Mouse (Mus musculus) erythroblast, embryonic 14.5 days (primary cell): Measurements from ENCODE around the gene Gpr61. TPM values are rescaled to one million over a fixed set of nuclear protein-coding genes. Genes with fewer than 3 reads are reported as not detected.

Source experiments
- H3K27me3 ChIP-seq: 2 replicates; pipeline ENCODE4 v1.6.1; 2012; ENCODE audit warnings: inconsistent platforms; ENCODE audit not compliant: control insufficient read depth
- H3K36me3 ChIP-seq: 2 replicates; pipeline ENCODE4 v1.6.1; 2012; ENCODE audit warnings: mild to moderate bottlenecking, inconsistent platforms; ENCODE audit not compliant: control insufficient read depth
- H3K4me1 ChIP-seq: 2 replicates; pipeline ENCODE4 v1.6.1; 2012; ENCODE audit warnings: inconsistent platforms; ENCODE audit not compliant: control insufficient read depth
- H3K4me3 ChIP-seq: replicated peaks from 2 replicates; pipeline ENCODE3; 2012; ENCODE audit warnings: moderate library complexity, mild to moderate bottlenecking, inconsistent platforms
- H3K9me3 ChIP-seq: 2 replicates; pipeline ENCODE4 v1.6.1; 2012; ENCODE audit warnings: low read length, inconsistent platforms, mixed read lengths; ENCODE audit not compliant: control insufficient read depth
- GATA1 ChIP-seq: IDR thresholded peaks from 2 replicates; pipeline ENCODE4 v1.6.1; 2012; ENCODE audit warnings: low read length, inconsistent platforms, mixed read lengths
- TAL1 ChIP-seq: IDR thresholded peaks from 3 replicates; pipeline ENCODE4 v1.6.1; 2012; ENCODE audit warnings: low read length, inconsistent platforms, mixed read lengths
- polyA plus RNA-seq: library from polyadenylated mRNA; stranded (reverse); fragments of >175 nt; gene quantifications from 2 replicates; pipeline ENCODE4 v1.2.3, GENCODE M21; 2012

Gpr61 gene
- polyA plus RNA-seq, 1 experiment, result not detected

DNA sequence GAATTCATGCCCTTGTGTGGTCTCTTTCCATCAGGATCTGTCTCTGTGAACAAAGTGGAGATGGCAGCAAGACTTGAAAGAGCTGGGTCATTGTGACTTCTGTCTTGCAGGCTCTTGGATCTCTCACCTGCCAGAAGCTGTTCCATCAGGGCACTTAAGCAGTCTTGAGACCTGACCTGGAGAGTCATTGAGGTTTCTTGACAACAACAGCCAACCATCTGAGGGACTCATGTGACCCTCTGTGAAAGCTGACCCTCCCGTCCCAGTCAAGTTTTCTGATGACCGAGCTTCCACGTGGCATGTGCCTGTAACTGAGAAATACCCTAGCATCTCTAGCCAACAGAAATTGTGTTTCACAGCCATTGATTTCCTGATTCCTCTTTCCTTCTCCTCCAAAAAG, 30.1 kb upstream of the Gpr61 start:
- TF ChIP-seq GATA1 (no peak), TAL1 (no peak)
- H3K4me1 ChIP-seq, result peaks cover 18% of the 10 kb centered on the region
- no peak overlapping the region for H3K4me3 ChIP-seq
- H3K27me3 ChIP-seq, result peaks cover 65% of the 10 kb centered on the region
- no peaks in the 10 kb centered on the region for H3K36me3 ChIP-seq
- no peaks in the 10 kb centered on the region; the same call in 1 of the 2 replicates for H3K9me3 ChIP-seq

DNA sequence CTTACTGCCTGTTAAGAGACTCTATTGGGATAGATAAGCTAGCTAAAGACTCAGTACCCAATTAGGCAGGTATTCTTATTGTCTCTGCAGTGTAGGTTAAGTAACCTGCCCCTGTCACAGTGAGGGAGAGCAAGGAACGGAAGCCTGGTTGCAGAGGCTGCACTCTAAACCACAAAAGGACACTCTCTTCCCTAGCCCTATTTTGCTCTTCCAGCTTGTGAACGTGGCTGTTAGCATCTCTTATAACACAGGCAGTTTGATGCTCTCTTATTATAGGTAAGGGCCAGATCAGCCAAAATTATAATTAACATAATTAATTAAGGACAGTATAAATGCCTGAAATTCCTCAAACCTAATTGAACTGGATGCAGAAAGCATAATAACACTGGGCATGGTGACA, 25.8 kb upstream of the Gpr61 start:
- TF ChIP-seq GATA1, result no peak
- no peak for TF ChIP-seq TAL1
- Histone ChIP-seq H3K36me3 (no peaks in the 10 kb centered on the region), H3K27me3 (peaks cover 28% of the 10 kb centered on the region), H3K4me3 (no peak overlapping the region), H3K4me1 (peaks cover 2% of the 10 kb centered on the region), H3K9me3 (no peaks in the 10 kb centered on the region)

DNA sequence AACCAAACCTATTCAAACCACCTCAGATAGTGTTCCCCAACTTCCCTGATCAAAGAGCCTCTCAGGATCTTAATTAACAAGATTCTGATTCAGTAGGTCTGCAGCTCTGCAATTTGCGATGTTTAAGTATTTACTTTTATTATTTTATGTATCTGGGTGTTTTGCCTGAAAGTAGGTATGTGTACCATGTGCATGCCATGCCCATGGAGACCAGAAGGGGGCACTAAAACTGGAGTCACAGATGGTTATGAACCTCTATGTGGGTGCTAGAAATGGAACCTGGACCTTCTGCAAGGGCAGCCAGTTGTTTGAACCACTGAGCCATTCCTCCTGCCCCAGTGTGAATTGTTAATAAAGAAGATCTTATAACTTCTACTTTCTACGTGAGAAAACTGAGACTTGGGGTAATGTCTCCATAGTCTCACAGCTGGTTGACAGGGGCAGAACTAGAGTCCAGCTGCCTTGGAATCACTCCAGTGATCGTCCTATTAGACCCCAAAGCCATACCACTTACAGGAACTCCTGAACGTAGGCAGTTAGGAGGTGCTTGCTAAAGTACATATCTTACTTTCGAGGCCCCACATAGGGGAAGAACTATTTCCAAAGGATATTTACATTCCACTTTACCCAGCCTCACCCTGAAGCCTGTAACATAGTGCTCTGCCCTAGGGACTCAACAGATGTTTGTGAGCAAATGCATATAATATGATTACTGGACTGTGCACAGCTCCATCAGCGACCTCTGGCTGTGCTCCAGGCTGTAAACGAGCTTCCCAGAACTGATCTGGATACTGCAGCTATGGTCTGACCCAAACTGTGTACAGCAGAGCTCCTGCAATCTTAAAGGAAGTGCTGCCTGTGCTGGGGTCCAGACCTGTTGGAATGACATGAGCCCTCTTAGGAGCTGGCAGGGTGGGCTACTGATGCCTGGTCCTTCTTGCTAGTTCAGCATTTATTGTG, 24.4 kb upstream of the Gpr61 start:
- no peaks in the 10 kb centered on the region for H3K36me3 ChIP-seq
- H3K9me3 ChIP-seq, result no peaks in the 10 kb centered on the region
- peaks cover 22% of the 10 kb centered on the region for H3K27me3 ChIP-seq
- H3K4me1 ChIP-seq, result no peaks in the 10 kb centered on the region
- no peak for TF ChIP-seq TAL1
- TF ChIP-seq GATA1, result no peak
- H3K4me3 ChIP-seq, result no peak overlapping the region

DNA sequence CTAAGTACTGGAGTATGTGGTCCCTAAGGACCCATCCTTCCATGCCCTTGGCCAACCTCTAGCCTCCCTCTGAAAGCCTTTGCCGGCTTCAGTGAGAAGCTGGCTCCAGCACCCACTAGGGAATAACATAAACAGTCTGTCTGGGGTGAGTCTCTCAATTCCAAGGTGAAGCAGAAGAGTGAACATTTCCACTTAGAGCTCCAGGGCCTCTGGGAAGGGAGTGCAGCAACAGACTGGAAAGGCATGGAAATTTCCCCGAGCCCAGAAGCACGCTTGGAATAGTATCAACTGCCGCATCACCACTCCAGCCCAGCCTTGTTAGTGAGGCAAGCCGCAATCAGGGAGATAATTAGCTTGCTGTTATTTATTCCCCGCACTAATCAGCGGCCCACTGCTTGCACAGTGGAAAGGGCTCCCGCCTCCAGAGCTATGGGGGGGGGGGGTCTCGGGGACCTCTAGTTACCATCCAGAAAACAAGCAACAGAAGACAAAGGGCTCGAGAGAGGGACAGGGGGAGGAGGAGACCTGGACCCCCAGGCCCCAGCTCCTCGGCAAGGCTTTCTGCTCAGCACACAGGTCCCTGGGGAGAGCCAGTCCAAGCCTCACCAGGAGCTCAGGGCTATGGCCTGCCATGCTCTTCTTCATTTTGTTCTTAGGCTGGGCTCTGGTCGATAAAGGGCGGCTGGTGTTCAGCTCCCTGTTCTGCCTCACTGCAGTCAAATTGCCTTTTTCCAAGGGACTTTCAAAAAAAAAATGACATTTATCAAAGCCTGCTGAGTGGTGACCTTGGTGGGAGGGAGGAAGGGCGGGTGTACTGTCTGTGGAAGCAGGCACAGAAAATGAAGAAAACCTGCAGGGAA, 20.2 kb upstream of the Gpr61 start:
- Histone ChIP-seq H3K4me3 (no peak overlapping the region), H3K36me3 (no peaks in the 10 kb centered on the region), H3K9me3 (no peaks in the 10 kb centered on the region), H3K4me1 (no peaks in the 10 kb centered on the region), H3K27me3 (peaks cover 11% of the 10 kb centered on the region)
- TF ChIP-seq GATA1, result no peak
- TF ChIP-seq TAL1, result no peak

DNA sequence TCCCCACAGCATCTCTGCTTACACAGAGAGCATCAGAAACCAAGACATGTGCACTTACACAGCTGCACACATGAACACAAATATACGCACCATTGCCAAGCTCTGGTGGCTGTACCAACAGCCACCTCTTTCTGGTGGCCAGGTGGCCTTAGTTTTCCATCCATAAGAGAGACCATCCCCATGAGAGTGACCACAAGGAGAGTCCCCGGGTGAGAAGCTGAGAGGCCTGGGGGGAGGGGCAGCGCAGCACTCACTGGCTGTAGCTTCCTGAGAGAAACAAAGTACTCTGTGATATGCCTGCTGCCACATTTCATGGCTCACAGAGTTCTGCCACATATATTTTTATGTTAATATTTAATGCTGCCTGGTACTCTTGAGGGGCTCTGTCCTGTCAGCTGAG, 14.5 kb upstream of the Gpr61 start:
- no peak for TF ChIP-seq GATA1
- TF ChIP-seq TAL1, result no peak
- H3K36me3 ChIP-seq, result no peaks in the 10 kb centered on the region

GRCm38 (mm10) chr3:108167499-108167898, 12.8 kb upstream of the Gpr61 start:
- Histone ChIP-seq H3K4me3 (no peak overlapping the region), H3K4me1 (no peaks in the 10 kb centered on the region), H3K27me3 (peaks cover 4% of the 10 kb centered on the region; the same call in 1 of the 2 replicates), H3K9me3 (no peaks in the 10 kb centered on the region), H3K36me3 (no peaks in the 10 kb centered on the region)
- TF ChIP-seq GATA1 (no peak), TAL1 (no peak)

More for the DNA sequence above, 14.5 kb upstream of the Gpr61 start:
- Histone ChIP-seq H3K4me3 (no peak overlapping the region), H3K9me3 (no peaks in the 10 kb centered on the region), H3K4me1 (no peaks in the 10 kb centered on the region), H3K27me3 (peaks cover 2% of the 10 kb centered on the region; the same call in 1 of the 2 replicates)

GRCm38 (mm10) chr3:108166486-108167211, 12.0 kb upstream of the Gpr61 start:
- peaks cover 3% of the 10 kb centered on the region for H3K27me3 ChIP-seq
- TF ChIP-seq TAL1 (no peak), GATA1 (no peak)
- H3K9me3 ChIP-seq, result no peaks in the 10 kb centered on the region
- no peaks in the 10 kb centered on the region for H3K36me3 ChIP-seq
- no peaks in the 10 kb centered on the region for H3K4me1 ChIP-seq
- H3K4me3 ChIP-seq, result no peak overlapping the region

DNA sequence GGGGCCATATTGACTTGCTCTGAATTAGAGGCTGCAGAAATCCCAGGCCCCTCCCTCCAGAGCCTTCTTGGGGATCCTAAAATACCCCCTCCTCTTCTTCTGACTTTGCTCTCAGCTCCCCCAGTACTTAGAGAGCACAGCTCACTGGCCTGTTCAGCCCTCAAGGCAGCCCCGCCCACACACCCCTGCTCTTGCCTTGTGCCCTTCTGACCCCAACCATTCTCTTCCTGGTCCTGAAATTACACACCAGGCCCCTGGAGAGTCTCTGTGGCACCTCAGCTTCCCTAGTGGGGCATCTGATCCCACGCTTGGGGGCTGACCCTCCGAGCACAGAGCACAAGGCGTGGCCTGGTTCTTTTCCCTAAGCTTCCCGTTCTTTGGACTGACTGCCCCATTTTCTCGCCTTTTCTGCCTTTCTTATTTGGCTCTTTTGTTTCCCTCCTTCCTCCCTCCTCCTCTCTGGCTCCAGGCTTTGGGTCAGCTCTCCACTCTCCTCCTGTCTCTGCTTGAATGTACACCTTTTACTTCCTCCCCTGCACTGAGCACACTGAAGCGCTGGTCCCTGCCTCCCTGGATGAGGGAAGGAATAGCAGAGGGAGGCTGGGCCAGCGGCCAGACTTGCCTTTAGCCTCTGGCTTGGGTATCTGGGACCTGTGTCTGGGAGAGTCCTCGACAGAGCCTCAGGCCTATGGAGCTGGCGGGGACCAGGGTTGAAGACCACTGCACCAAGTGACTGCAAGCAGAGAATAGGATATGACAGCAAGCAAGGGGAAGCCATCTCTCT, 11.0 kb upstream of the Gpr61 start:
- TF ChIP-seq GATA1 (no peak), TAL1 (no peak)
- H3K27me3 ChIP-seq, result peaks cover 8% of the 10 kb centered on the region

More for the DNA sequence above, 11.0 kb upstream of the Gpr61 start:
- Histone ChIP-seq H3K4me3 (no peak overlapping the region), H3K36me3 (no peaks in the 10 kb centered on the region), H3K4me1 (no peaks in the 10 kb centered on the region), H3K9me3 (no peaks in the 10 kb centered on the region)
